Mouse (Mus musculus): ENCODE measurements around the gene Spem2. TPM values are rescaled to one million over a fixed set of nuclear protein-coding genes. Genes with fewer than 3 reads are reported as not detected.

The Spem2 gene
- not detected in 2 replicates for polyA plus RNA-seq (2012; rRNA removed)

GRCm38 (mm10) chr11:69818365-69818764, at the start of gene Spem2:
TSS of gene Spem2 (minus strand) at chr11:69818465.

DNA sequence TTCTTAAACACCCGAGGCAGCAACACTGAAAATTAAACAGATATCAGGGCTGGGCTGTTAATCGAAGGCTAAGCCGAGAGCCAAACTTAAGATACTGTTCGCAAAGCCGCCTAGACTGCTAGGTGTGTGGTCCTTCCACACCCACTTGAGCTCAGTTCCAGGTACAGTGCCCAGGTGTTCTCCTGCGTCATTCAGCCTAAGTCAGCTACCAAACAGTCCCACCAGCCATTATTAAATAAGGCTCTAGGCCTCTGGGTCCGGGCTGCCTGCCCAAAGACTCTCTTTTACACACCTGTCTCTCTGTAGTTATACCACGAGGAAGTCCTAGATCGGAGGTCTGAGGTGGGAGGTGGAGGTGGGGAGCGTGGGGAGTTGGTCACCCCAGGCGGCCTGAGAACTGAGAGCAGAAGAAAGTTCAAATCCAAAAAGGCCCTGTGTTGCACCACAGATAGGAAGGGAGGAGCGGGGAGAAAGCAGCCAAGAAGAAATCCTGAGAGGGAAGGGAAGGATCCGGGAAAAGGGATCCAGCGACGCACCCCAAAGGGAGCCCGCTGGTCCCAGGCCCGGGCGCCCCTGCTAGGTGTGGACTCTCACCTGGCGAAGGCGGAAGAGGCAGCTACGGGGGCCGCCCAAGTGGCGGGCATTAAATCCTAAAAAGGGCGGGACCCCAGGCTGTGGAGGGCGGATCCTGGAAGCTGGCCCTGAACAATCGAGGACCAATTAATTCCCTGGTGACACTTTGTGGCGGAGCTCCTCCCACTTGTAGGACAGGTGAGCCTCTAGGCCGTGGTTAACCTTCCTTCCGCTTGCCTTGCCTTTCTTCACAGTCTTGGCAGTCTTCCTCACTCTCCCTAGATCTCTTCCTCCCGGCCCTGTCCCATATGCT, 40.1 kb upstream of the Spem2 start, which contains the start of gene Tnk1:
Tnk1 (minus strand) TSS at position 618 of the 886 bp plus-strand sequence.

GRCm38 (mm10) chr11:69846198-69846680, 28.0 kb upstream of the Spem2 start, which contains the start of gene Plscr3:
TSS of gene Plscr3 (plus strand) at chr11:69846376.

DNA sequence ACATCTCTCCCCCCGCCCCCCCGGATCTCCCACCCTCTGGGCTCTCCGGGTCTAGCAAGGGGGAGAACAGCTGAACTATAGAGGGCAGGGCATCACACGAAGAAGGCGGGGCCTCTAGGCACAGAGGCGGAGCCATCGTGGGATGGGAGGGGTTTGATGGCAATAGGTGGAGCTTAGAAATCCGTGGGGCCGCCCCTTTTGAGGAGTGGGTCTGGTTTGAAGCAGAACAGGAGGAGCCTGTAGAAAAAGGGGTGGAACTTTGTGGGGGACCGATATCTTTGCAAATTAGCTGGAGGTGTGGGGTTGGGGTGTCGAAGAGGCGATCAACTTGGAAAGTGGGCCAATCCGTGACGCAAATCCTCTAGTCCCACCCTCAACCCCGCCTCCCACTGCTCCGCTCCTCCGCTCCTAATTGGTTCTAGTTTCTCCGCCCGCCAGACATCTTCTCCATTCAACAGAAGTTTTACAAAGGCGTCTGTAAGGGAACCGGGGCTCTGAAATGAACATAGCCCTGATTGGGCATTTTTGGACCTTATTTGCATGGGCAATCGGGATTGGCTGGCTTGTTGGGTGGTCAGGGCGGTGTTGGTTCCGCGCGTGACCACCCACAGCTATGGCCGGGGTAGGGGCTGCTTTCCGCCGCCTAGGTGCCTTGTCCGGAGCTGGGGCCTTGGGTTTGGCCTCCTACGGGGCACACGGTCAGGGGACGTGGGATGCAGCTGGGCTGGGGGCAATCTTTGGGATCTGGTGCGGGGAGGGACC, 19.9 kb upstream of the Spem2 start, which contains the start of gene Tmem256:
Tmem256 (plus strand) TSS at position 563 of the 762 bp plus-strand sequence.

GRCm38 (mm10) chr11:69837604-69837951, 19.3 kb upstream of the Spem2 start, which contains the start of gene Nlgn2:
TSS of gene Nlgn2 (minus strand) at chr11:69837784.

GRCm38 (mm10) chr11:69822080-69822479, 3.8 kb upstream of the Spem2 start, which contains the start of gene Spem1:
TSS of gene Spem1 (minus strand) at chr11:69822180.

GRCm38 (mm10) chr11:69815155-69815554, 3.1 kb downstream of the Spem2 start, which contains the start of gene Gm39566:
TSS of gene Gm39566 (minus strand) at chr11:69815298.

GRCm38 (mm10) chr11:69804972-69805909, 13.0 kb downstream of the Spem2 start, which contains the start of gene Tmem102:
TSS of gene Tmem102 (minus strand) at chr11:69805624.

DNA sequence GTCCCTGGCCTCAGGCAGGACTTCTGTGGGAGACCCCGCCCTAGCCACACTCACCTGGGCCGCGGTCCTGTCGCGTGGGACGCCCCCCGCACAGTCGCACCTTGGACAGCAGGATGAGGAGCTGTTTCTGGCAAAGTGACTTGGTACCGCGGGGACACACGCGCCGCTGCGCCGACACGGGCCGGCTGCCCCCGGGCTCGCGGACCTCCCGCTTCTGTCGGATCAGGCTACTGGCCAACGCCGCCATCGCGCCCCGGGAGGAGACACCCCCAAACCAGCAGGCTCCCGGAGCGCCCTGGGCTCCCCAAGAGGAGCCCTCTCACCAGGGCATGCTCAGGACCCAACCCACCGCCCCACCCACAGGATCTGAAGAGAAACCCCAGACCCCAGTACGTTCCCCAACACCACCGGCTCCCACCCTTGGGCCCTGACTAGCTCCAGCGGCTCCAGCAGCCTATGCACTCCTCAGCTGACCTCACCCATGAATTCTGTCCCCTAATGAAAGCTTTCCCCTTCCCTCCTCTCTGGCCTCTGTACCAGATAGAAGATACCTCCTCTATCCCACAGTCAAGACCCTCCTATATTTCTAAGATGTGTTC, 16.8 kb downstream of the Spem2 start, which contains the start of gene Fgf11:
Fgf11 (minus strand) TSS at position 479 of the 599 bp plus-strand sequence.

DNA sequence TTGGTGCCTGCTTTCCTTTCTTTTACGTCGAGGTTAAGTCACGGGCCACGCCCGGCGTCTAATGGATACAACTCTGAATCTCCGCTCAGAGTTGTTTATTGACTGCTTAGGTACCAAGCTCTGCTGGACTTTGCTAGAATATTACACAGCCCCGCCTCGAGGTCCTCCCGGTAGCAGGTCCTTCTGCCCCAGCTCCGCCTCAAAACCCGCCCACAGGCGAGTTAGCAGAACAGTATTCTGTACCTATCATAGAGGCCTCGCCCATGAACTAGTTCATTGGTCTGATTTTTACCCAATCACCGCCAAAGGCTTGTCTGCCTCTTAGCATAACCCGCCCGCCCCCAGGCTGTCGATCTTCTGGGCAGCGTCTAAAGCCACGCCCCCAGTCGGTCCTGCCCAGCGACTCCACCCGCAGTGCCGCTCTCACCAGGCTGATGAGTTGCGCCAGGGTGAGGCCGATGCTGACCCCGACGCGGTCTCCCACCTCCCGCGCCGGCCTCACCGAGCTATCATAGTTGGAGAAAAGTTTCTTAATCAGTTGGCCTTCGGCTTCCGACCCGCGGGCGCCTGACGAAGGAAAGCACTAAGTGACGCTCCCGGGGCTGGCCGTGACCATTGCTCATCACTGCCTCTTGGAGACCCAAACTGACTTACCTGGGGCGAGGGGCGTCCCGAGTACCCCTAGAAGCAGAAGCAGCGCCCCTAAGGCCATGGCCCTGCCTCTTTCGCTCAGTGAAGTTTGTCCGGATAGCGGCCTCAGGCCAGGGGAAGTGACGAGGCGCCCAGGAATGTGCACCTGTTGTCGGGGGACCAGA, 22.9 kb downstream of the Spem2 start, which contains the start of gene Chrnb1:
Chrnb1 (minus strand) TSS at position 776 of the 815 bp plus-strand sequence.

Other genes with a start within 250 kb of the Spem2 start
- gene Wrap53, start 238.2 kb downstream of the Spem2 start, polyA plus RNA-seq (2012; rRNA removed), result 15.4 and 16.4 TPM in 2 replicates
- 63.0 and 69.2 TPM in 2 replicates for gene Trp53, start 238.1 kb downstream of the Spem2 start, polyA plus RNA-seq (2012; rRNA removed)
- 95.2 and 95.8 TPM in 2 replicates for gene Atp1b2, start 212.5 kb downstream of the Spem2 start, polyA plus RNA-seq (2012; rRNA removed)
- gene Shbg, start 200.6 kb downstream of the Spem2 start, polyA plus RNA-seq (2012; rRNA removed), result not detected in 2 replicates
- 16.5 and 16.9 TPM in 2 replicates for gene Sat2, start 196.4 kb downstream of the Spem2 start, polyA plus RNA-seq (2012; rRNA removed)
- gene Fxr2, start 185.5 kb downstream of the Spem2 start, polyA plus RNA-seq (2012; rRNA removed), result 121 and 125 TPM in 2 replicates
- 0.13 TPM in 1 of 2 replicates, not detected in the other for gene Sox15, start 163.2 kb downstream of the Spem2 start, polyA plus RNA-seq (2012; rRNA removed)
- gene Mpdu1, start 155.8 kb downstream of the Spem2 start, polyA plus RNA-seq (2012; rRNA removed), result 125 and 127 TPM in 2 replicates
- gene Cd68, start 152.3 kb downstream of the Spem2 start, polyA plus RNA-seq (2012; rRNA removed), result 6.1 and 7.5 TPM in 2 replicates
- 887 and 907 TPM in 2 replicates for gene Eif4a1, start 146.0 kb downstream of the Spem2 start, polyA plus RNA-seq (2012; rRNA removed)
- gene Senp3, start 136.4 kb downstream of the Spem2 start, polyA plus RNA-seq (2012; rRNA removed), result 155 and 168 TPM in 2 replicates
- 0.79 and 1.1 TPM in 2 replicates for gene Tnfsf13, start 132.7 kb downstream of the Spem2 start, polyA plus RNA-seq (2012; rRNA removed)
- gene Tnfsf12, start 122.6 kb downstream of the Spem2 start, polyA plus RNA-seq (2012; rRNA removed), result 7.0 and 7.1 TPM in 2 replicates
- gene Tnfsfm13, start 122.4 kb downstream of the Spem2 start, polyA plus RNA-seq (2012; rRNA removed), result 1.2 and 1.5 TPM in 2 replicates
- 20.4 and 20.9 TPM in 2 replicates for gene Polr2a, start 59.8 kb downstream of the Spem2 start, polyA plus RNA-seq (2012; rRNA removed)
- gene Slc35g3, start 56.5 kb downstream of the Spem2 start, polyA plus RNA-seq (2012; rRNA removed), result 0.12 and 0.20 TPM in 2 replicates
- 15.8 and 16.1 TPM in 2 replicates for gene Zbtb4, start 52.6 kb downstream of the Spem2 start, polyA plus RNA-seq (2012; rRNA removed)
- gene Chrnb1, start 22.5 kb downstream of the Spem2 start, polyA plus RNA-seq (2012; rRNA removed), result 1.6 and 5.2 TPM in 2 replicates
- gene Fgf11, start 16.6 kb downstream of the Spem2 start, polyA plus RNA-seq (2012; rRNA removed), result 23.7 and 27.4 TPM in 2 replicates
- 0.13 and 0.25 TPM in 2 replicates for gene Tmem102, start 12.8 kb downstream of the Spem2 start, polyA plus RNA-seq (2012; rRNA removed)
- gene Gm39566, start 3.2 kb downstream of the Spem2 start, polyA plus RNA-seq (2012; rRNA removed), result not detected in 2 replicates
- gene Spem1, start 3.7 kb upstream of the Spem2 start, polyA plus RNA-seq (2012; rRNA removed), result 1.3 and 1.5 TPM in 2 replicates
- gene Nlgn2, start 19.3 kb upstream of the Spem2 start, polyA plus RNA-seq (2012; rRNA removed), result 90.2 and 112 TPM in 2 replicates
- 232 and 256 TPM in 2 replicates for gene Tmem256, start 20.0 kb upstream of the Spem2 start, polyA plus RNA-seq (2012; rRNA removed)
- 73.6 and 80.2 TPM in 2 replicates for gene Plscr3, start 27.9 kb upstream of the Spem2 start, polyA plus RNA-seq (2012; rRNA removed)
- 0.04 and 0.18 TPM in 2 replicates for gene Tnk1, start 40.3 kb upstream of the Spem2 start, polyA plus RNA-seq (2012; rRNA removed)
- not detected in 2 replicates for gene Tmem95, start 59.6 kb upstream of the Spem2 start, polyA plus RNA-seq (2012; rRNA removed)
- gene Kctd11, start 62.9 kb upstream of the Spem2 start, polyA plus RNA-seq (2012; rRNA removed), result 1.2 TPM in 2 replicates
- 0.61 and 0.68 TPM in 2 replicates for gene Acap1, start 77.1 kb upstream of the Spem2 start, polyA plus RNA-seq (2012; rRNA removed)
- 5.3 and 5.6 TPM in 2 replicates for gene 2810408A11Rik, start 82.5 kb upstream of the Spem2 start, polyA plus RNA-seq (2012; rRNA removed)
- 111 and 113 TPM in 2 replicates for gene Neurl4, start 82.6 kb upstream of the Spem2 start, polyA plus RNA-seq (2012; rRNA removed)
- gene Gps2, start 95.4 kb upstream of the Spem2 start, polyA plus RNA-seq (2012; rRNA removed), result 60.8 and 63.8 TPM in 2 replicates
- 777 and 816 TPM in 2 replicates for gene Eif5a, start 103.5 kb upstream of the Spem2 start, polyA plus RNA-seq (2012; rRNA removed)
- gene Ybx2, start 117.3 kb upstream of the Spem2 start, polyA plus RNA-seq (2012; rRNA removed), result 48.3 and 53.7 TPM in 2 replicates
- gene Slc2a4, start 129.7 kb upstream of the Spem2 start, polyA plus RNA-seq (2012; rRNA removed), result 3.7 and 4.9 TPM in 2 replicates
- gene Cldn7, start 146.3 kb upstream of the Spem2 start, polyA plus RNA-seq (2012; rRNA removed), result 0.21 and 2.5 TPM in 2 replicates
- 93.3 and 102 TPM in 2 replicates for gene Ctdnep1, start 162.7 kb upstream of the Spem2 start, polyA plus RNA-seq (2012; rRNA removed)
- gene Elp5, start 164.1 kb upstream of the Spem2 start, polyA plus RNA-seq (2012; rRNA removed), result 151 and 159 TPM in 2 replicates
- 412 and 425 TPM in 2 replicates for gene Gabarap, start 172.7 kb upstream of the Spem2 start, polyA plus RNA-seq (2012; rRNA removed)
- 41.8 and 47.6 TPM in 2 replicates for gene Phf23, start 177.3 kb upstream of the Spem2 start, polyA plus RNA-seq (2012; rRNA removed)
- gene Dvl2, start 182.1 kb upstream of the Spem2 start, polyA plus RNA-seq (2012; rRNA removed), result 26.9 and 34.5 TPM in 2 replicates
- gene Acadvl, start 196.9 kb upstream of the Spem2 start, polyA plus RNA-seq (2012; rRNA removed), result 46.1 and 54.7 TPM in 2 replicates
- 242 and 275 TPM in 2 replicates for gene Dlg4, start 198.5 kb upstream of the Spem2 start, polyA plus RNA-seq (2012; rRNA removed)
- gene Asgr1, start 235.6 kb upstream of the Spem2 start, polyA plus RNA-seq (2012; rRNA removed), result 3.4 and 3.5 TPM in 2 replicates

Data from central nervous system, embryonic 18 days (tissue).